Mouse (Mus musculus) ovary, postnatal 10 days (tissue): ENCODE results near the gene Toe1.

Source experiments
- DNase-seq: peaks from one replicate; pipeline ENCODE4 v3.0.0; 2022; ENCODE audit warnings: low spot score

The Toe1 gene

DNA sequence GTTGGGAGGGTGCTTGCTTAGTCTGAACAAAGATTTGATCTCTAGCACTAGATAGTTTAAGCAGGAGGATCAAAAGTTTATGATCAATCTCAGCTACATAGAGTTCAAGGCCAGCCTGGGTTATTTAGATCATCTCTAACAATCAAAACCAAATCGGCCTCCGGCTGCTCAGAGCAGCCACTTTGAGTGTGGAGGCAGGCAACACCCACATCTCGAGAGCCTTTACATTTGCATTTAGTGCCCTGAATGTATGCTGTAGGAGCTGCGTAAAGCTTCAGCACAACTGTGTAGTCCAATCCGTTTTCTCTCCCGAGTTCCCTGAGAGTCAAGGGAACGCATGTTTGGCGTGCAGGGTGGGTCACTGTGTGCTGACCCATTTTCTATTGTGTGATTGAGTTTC is 15.0 kb downstream of the Toe1 start:
- no peak for DNase-seq

DNA sequence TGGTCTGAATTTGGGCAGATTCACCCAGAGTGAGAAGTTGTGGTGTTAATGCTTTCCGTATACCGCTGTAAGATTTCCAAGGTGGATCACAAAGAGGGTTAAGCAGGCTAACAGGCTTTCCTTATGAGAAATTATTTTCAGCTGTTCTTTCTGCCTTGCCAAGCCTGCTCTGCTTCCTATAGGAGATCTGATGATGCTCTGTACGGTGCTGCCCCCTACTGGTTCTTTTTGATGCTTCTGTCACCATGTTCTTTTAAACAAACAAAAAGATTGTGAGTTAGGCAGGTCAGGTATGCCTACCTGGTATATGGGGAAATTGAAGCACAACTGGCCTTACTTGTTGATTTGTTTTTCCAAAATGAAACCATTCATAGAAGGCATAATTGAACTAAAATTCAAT is 18.5 kb downstream of the Toe1 start:
- DNase-seq = peak; percentile 49

DNA sequence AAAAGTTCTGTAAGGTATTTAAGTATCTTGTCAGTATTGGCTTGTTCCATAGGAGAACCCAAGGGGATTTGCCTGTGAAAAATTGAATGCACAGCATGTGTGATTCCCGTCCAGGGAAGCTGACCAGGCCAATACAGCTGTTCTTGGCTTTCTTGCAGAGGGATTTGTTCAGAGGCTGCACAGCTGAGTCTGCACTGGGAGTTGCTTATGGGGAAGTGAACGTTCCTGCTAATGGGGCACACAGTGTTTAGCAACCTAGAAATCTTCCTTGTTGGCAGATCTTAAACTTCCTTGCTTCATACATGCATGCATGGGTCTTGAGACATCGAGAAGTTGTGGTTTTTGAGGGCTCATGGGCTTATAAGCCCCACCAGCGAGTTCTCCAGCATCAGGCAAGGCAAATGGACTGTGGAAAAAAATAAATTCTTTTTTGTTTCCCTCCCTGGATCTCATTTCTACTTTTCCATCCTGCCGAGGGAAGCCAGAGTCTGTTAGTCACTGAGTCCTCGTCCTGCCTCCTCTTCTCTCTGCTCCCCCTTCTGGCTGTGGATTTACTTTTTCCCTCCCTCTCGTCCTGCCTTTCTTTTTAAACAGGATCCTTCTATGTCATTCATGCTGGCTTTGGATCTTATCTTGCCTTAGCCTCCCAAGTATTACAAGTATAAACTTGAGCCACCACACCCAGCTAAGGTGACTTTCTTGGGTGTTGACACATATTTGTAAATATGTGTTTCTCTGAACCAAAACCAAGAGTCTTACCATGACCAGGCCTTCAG is 19.3 kb downstream of the Toe1 start:
- no peak for DNase-seq

DNA sequence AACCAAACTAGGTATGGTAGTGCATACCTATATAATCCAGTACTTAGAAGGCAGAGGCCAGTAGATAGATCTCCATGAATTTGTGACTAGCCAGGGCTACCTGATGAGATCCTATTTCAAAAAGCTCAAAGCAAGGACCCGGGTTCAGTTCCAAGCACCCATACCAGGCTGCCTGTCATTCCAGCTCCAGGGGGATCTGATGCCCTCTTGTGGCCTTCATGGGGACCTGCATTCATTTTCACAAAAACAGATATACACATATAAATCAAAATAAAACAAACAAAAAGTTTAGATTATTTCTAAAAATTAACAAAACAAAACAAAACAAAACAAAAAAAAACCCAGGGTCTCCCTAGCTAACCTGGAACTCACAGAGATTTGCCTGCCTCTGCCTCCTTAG is 20.9 kb downstream of the Toe1 start:
- no peak for DNase-seq

DNA sequence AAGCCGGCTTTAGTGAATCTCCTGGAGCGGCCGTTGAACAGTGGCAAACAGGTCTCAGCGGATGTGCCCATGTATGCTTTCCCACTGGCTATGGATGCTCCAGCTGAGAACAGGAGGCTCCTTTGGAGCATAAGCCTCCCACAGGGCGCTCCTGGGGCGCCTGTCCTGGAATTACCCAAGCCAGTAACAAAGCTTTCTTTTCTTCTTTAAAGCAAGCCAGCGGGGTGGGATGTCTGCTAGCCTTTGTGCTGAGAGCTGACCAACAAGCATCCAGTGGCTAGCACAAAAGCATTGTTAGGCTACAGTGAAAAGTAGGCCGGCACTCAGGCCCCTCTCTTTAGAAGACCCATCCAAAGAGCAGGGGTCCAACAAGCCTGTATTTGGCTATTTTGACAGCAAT is 25.3 kb downstream of the Toe1 start:
- no peak for DNase-seq

DNA sequence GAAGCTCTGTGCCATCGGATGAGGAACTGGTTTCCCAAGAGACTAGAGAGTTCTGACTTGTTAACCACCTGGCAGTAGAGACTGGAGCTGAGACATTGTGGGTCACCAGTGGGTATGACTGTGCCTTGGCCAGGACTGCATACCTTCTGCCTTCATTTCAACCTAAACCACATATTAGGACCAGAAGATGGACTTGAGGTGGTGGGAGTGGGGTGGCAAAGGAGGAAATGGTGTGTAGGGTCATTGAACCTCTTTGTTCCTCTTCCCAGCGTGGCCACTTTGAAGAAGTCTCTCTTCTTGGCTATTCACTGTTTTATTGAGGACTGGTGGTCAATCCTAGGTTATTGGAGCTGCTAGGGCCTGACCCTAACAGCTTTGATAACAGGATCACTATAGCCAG is 26.1 kb downstream of the Toe1 start:
- DNase-seq = no peak

DNA sequence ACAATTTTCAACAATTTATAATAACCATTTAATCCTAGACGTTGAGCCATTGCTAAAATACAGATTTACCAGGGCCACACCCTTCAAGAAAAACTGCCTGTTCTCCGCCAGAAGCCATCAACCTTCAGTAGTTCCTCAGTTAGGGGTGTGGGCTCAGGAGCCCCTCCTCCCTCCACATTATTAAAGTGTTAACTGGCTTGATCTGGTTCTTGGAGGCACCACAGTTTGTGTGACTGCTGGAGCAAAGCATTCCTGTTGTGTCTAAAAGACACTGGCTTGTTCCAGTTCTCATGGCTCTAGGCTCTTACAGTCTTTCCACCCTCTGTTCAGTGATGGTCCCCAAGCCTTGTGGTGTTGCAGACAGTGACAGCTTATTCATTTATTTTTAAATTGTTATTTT is 26.9 kb downstream of the Toe1 start:
- no peak for DNase-seq

DNA sequence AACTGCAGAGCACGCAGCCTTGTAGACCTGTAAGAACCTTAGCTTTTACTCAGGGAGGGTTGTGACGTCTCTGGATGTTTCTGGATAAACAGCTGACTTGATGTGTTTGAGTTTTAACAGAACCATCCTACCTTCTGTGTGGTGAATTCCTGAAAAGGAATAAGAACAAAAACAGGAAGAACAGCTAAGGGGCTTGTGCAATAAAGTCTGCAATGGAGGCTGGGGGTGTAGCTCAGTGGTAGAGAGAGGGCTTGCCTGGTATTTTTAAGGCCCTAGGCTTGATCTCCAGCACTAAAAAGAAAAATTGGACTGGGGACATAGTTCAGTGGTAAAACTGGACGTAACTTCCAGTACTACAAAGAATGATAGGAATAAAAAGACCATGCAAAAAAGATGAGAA is 30.4 kb downstream of the Toe1 start:
- DNase-seq = no peak

DNA sequence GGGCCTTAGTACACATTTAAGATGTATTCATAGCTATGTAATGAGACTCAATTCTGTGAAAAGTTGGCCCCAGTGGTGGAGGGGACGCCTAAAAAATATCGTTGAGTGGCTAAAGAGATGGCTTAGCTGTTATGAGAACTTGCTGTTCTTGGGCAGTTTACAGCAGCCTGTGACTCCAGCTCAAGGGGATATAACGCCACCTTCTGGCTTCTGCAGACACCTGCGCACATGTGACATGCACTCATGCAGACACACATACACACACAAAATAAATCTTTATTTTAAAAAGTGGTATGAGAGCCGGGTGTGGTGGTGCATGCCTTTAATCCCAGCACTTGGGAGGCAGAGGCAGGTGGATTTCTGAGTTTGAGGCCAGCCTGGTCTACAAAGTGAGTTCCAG is 31.0 kb downstream of the Toe1 start:
- no peak for DNase-seq

DNA sequence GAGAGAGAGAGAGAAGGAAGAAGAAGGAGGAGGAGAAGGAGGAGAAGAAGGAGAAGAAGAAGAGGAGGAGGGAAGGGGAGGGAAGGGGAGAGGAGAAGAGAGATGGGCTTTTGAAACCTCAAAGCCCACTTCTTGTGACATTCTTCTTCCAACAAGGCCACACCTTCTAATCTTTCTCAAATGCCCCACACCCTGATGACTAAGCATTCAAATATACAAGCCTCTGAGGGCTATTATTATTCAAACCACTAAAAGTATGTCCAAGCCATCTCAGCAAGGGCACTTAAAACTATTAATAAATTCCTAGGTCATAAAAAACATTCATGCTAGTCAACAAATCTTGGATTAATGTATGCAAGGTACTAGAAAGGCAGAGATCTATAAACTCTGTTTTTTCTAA is 38.4 kb downstream of the Toe1 start:
- DNase-seq = no peak

DNA sequence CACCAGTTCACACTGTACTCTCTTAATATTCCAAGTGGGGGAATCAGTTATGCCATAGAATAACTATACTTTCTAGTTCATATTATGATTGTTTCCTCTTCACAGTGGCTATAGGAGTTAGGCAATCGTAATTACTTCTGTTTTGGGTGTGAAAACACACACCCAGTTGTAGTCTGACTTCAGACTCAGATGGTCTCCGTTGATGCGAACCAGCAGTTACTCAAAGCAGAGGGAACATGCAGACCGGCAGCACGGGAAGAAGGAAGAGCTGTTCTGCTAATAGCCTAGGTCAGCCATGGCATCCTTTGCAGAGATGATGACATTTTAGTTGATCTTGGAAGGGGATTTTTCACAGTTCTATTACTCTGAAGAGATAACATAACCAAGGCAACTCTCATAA is 38.9 kb downstream of the Toe1 start:
- no peak for DNase-seq

DNA sequence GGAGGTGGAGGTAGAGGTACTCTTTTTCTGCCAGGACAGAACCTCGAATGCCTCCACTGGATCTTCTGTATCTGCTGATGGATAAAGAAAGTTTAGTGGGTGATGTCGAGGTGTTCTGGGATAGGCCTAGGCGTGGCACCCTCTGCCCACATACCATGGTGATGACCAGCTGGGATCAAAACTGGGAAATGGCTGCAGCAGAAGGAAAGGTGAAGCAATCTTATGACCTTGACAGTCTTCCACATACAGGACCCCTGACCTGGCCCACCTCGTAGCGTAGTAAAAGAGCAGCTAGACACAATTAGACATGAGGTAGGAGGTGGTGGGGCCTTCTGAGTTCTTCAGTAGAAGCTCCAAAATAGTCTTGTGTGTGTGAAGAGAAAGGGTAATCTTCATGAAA is 43.4 kb downstream of the Toe1 start:
- DNase-seq = no peak

DNA sequence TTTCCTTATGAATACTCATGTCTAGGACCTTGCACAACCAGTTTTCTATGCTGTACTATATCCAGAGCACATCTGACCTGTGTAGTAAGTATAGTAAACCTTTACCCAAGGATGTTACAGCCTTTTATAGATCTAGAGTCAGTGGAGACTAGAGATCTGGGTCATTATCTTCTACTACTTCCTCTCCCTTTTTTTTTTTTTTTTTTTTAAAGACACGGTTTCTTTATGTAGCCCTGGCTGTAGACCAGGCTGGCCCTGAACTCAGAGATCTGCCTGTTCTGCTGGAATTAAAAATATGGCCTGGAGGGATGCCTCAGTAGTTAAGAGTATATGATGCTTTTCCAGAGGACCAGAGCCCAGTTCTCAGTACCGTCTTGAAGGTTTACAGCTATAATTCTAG is 45.5 kb downstream of the Toe1 start:
- DNase-seq = no peak

DNA sequence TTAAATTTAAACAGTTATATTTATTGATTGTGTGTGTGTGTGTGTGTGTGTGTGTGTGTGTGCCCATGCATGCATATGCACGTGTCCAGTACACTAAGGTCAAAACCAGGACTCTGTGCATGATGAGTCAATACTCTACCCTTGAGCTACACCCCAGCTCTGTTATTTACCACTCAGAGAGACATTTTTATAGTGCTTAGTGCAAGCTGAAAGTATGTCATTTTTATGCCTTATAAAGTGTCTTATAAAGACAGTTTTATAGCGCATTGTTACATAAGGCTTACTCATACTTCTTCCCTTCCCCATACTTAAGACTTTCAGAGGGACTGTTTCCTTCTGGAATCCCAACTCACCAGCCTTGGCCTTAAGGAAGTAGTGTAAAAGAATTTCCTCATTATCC is 57.7 kb downstream of the Toe1 start:
- no peak for DNase-seq
